Mouse (Mus musculus): ENCODE measurements around the gene Kcnj10. TPM values are rescaled to one million over a fixed set of nuclear protein-coding genes. Genes with fewer than 3 reads are reported as not detected.
A peak's percentile ranks its signal among the peaks of the same experiment; 100 is the strongest.

Gene Kcnj10
- polyA plus RNA-seq, 1 experiment from 2014 or later: 0.77 TPM

DNA sequence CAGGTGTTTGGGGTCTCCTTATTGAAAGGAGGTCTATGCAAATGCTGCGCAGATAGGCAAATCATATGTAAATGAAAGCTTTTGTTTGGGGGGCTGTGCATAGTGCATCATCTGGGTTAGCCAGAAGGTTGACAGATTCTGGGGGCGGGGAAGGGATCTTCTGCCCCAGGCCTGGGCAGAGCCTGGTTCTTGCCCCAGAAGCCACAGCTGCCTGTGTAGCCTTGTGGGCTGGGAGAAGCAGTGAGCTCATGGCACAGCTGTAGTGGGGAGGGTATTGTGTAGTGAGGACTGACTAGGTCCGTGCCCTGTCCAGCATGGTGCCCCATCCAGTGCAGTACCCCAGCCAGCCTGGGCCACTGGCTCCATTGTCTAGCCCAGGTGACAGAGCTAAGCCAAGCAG is 26.1 kb upstream of the Kcnj10 start:
- Histone ChIP-seq H3K4me3 (peak overlapping the region; percentile 20; the same call in 1 of the 2 replicates), H3K4me1 (replicated peaks) (peaks cover 90% of the 10 kb centered on the region), H3K9me3 (no peaks in the 10 kb centered on the region), H3K27ac (peak overlapping the region; percentile 92), H3K27me3 (ENCODE audit: insufficient read depth, poor library complexity, severe bottlenecking) (peaks cover 37% of the 10 kb centered on the region), H3K36me3 (peaks cover 40% of the 10 kb centered on the region)
- no peak for DNase-seq (ENCODE audit: low spot score)
- WGBS: 62% methylated on average over 3 of the region's 3 CpGs

- no peak for DNase-seq (ENCODE audit: low spot score)
- peaks cover 54% of the 10 kb centered on the region for H3K36me3 ChIP-seq
- H3K27me3 ChIP-seq (ENCODE audit: insufficient read depth, poor library complexity, severe bottlenecking): peaks cover 36% of the 10 kb centered on the region
- H3K4me1 ChIP-seq (replicated peaks): peaks cover 90% of the 10 kb centered on the region
- no peaks in the 10 kb centered on the region for H3K9me3 ChIP-seq
- 52% methylated on average over 18 of the region's 18 CpGs for WGBS
- peak overlapping the region; percentile 78 for H3K27ac ChIP-seq
- peak overlapping the region; percentile 9; the same call in 1 of the 2 replicates for H3K4me3 ChIP-seq
Observed at GRCm38 (mm10) chr1:172317431-172317830, 23.6 kb upstream of the Kcnj10 start.

GRCm38 (mm10) chr1:172317946-172318345 is 23.1 kb upstream of the Kcnj10 start:
- Histone ChIP-seq H3K4me3 (no peak overlapping the region), H3K27ac (peak overlapping the region; percentile 78), H3K27me3 (ENCODE audit: insufficient read depth, poor library complexity, severe bottlenecking) (peaks cover 39% of the 10 kb centered on the region), H3K4me1 (replicated peaks) (peaks cover 90% of the 10 kb centered on the region), H3K9me3 (no peaks in the 10 kb centered on the region), H3K36me3 (peaks cover 54% of the 10 kb centered on the region)
- 50% methylated on average over 15 of the region's 15 CpGs for WGBS
- DNase-seq (ENCODE audit: low spot score): no peak

DNA sequence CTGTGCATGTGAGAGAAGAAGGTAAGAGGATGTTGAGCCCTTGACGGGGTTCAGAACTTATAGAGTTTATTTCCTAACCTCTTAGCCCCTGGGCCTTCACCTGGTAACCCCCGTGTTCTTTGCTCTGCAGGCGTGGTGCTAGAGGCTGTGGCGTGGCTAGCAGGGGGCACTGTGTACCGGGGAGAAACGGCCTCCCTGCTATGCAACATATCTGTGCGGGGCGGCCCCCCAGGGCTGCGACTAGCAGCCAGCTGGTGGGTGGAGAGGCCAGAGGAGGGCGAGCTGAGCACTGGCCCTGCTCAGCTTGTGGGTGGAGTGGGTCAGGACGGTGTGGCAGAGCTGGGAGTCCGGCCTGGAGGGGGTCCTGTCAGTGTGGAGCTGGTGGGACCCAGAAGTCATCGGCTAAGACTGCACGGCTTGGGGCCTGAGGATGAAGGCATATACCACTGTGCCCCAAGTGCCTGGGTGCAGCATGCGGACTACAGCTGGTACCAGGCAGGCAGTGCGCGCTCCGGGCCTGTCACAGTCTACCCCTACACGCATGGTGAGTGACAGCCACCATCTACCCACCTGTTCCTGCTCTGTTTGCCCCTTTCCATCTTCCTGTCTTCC is 22.5 kb upstream of the Kcnj10 start:
- WGBS: 79% methylated on average over 19 of the region's 19 CpGs
- peaks cover 54% of the 10 kb centered on the region for H3K36me3 ChIP-seq
- DNase-seq (ENCODE audit: low spot score): no peak

DNA sequence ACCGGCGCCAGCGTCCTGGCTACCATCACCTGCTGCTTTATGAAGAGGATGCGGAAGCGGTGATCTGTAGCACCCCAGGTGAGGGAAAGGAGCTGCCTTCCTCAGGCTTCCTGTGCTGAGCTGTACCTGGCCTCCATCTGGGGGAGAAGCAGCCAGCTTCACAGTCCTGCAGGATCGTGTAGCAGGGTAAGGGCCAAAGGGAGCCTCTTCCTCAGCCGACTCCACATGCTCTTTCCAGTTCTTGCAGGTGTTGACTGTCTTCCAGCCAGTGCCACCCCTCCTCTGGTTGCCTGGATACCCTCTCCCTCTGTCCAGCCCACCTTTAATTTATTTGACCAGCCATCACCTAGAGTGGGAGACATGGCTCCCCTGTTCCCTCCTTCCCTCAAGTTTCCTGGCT is 21.7 kb upstream of the Kcnj10 start:
- WGBS: 89% methylated on average over 7 of the region's 7 CpGs
- DNase-seq (ENCODE audit: low spot score): no peak
- H3K4me1 ChIP-seq (replicated peaks): peaks cover 86% of the 10 kb centered on the region
- H3K27ac ChIP-seq: peak overlapping the region; percentile 78
- H3K4me3 ChIP-seq: no peak overlapping the region
- H3K9me3 ChIP-seq: no peaks in the 10 kb centered on the region
- peaks cover 54% of the 10 kb centered on the region for H3K36me3 ChIP-seq
- peaks cover 38% of the 10 kb centered on the region for H3K27me3 ChIP-seq (ENCODE audit: insufficient read depth, poor library complexity, severe bottlenecking)

More for the DNA sequence above, 22.5 kb upstream of the Kcnj10 start:
- Histone ChIP-seq H3K27me3 (ENCODE audit: insufficient read depth, poor library complexity, severe bottlenecking) (peaks cover 38% of the 10 kb centered on the region), H3K9me3 (no peaks in the 10 kb centered on the region), H3K4me3 (no peak overlapping the region), H3K4me1 (replicated peaks) (peaks cover 90% of the 10 kb centered on the region), H3K27ac (peak overlapping the region; percentile 78)

DNA sequence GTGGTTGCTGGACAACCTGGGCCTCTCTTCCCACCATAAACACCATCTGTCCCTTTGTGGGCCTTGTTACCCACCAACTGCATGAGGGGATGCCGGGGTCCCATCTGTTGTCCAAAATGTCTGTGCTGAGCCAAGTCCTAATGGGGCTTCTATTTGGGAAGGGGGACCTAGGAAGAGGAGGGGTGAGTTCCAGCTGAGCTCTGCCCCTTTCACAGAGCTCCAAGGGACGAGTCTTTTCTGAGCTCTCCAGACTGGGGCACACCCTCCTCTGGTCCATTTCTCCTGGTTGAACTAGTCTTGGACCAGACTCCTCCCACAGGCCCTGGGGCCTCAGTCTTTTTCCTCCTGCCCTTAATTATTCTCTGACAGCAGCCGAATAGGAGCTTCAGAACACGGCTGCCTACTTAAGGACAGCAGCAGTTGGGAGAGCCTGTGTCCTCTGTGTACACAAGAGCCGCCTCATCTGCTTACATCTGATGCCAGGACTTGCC is 21.0 kb upstream of the Kcnj10 start:
- WGBS: 35% methylated on average over 5 of the region's 5 CpGs
- Histone ChIP-seq H3K27me3 (ENCODE audit: insufficient read depth, poor library complexity, severe bottlenecking) (peaks cover 44% of the 10 kb centered on the region), H3K27ac (peak overlapping the region; percentile 78), H3K36me3 (peaks cover 54% of the 10 kb centered on the region), H3K4me3 (no peak overlapping the region), H3K9me3 (no peaks in the 10 kb centered on the region), H3K4me1 (replicated peaks) (peaks cover 85% of the 10 kb centered on the region)
- no peak for DNase-seq (ENCODE audit: low spot score)

GRCm38 (mm10) chr1:172322725-172323124 is 18.3 kb upstream of the Kcnj10 start:
- no peak for DNase-seq (ENCODE audit: low spot score)
- WGBS: 57% methylated on average over 13 of the region's 13 CpGs
- Histone ChIP-seq H3K27ac (peak overlapping the region; percentile 46), H3K36me3 (peaks cover 36% of the 10 kb centered on the region), H3K4me3 (no peak overlapping the region), H3K27me3 (ENCODE audit: insufficient read depth, poor library complexity, severe bottlenecking) (peaks cover 64% of the 10 kb centered on the region), H3K9me3 (no peaks in the 10 kb centered on the region), H3K4me1 (replicated peaks) (peaks cover 77% of the 10 kb centered on the region)

DNA sequence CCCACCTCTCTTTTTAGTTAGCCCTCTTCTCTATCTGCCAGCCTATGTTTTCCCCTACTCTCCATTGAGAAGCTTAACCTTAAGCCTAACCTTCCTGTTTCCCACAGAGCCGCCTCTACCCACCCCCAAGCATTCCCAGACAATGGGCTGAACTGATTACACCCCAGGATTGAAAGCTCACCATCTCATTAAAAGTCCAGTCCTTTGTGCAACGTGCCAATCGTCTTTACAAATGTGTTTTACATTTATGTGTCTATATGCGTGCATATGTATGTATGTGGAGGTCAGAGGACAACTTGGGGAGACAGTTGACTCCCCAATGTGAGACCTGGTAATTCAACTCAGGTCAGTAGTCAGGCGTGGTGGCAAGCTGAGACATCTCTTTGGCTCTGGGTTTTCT is 17.7 kb upstream of the Kcnj10 start:
- Histone ChIP-seq H3K9me3 (no peaks in the 10 kb centered on the region), H3K36me3 (peaks cover 30% of the 10 kb centered on the region), H3K27ac (peak overlapping the region; percentile 46; the same call in 1 of the 2 replicates), H3K27me3 (ENCODE audit: insufficient read depth, poor library complexity, severe bottlenecking) (peaks cover 65% of the 10 kb centered on the region), H3K4me3 (no peak overlapping the region), H3K4me1 (replicated peaks) (peaks cover 76% of the 10 kb centered on the region)
- WGBS: 18% methylated on average over 5 of the region's 5 CpGs
- no peak for DNase-seq (ENCODE audit: low spot score)

DNA sequence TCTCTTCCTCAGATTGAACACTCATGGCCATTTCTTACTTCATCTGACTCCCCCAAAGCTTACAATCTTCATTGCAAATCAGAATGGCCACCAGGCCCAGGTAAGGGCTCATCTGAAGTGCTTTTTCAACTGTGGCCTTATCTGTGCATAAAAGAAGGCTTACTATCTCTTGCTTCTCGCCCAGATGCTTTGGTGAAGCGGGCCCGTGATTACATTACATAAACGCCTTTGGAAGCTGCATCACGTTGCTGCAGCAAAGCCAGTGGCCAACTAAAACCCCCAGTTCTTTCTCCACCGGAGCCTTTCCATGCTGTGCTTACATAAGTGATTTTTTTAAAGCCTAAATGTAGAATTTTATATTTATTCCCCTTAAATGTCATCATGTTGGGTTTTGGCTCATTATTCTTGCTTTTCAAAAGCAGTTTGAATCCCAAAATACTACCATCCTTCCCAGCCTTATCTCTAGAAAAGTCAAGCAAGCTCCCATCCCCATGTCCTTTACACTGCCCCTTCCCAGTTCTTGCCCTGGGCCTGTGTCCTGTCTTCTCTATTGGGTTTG is 17.1 kb upstream of the Kcnj10 start:
- DNase-seq (ENCODE audit: low spot score): no peak
- Histone ChIP-seq H3K27ac (peak overlapping the region; percentile 57), H3K36me3 (peaks cover 25% of the 10 kb centered on the region), H3K9me3 (no peaks in the 10 kb centered on the region), H3K4me3 (no peak overlapping the region), H3K27me3 (ENCODE audit: insufficient read depth, poor library complexity, severe bottlenecking) (peaks cover 66% of the 10 kb centered on the region), H3K4me1 (replicated peaks) (peaks cover 75% of the 10 kb centered on the region)
- 63% methylated on average over 6 of the region's 6 CpGs for WGBS

DNA sequence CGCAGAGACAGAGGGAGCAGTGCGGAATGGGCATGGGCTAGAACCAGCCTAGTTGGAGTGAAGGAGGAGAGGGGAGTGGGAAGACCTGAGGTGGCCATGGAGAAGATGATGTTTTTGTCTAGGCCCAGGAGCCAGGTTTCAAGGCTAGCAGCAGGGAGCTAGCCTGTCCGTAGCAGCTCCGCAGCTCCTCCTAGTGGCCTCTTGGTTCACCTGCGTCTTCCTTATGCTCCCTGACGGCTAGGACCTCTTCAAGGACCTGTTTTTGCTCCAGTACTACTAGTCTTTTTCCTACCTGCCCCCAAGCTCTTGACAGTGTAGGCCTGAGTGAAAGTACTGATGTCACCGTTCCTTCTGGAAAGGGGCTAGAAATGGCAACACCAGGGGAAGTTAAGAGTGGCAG is 16.3 kb upstream of the Kcnj10 start:
- peaks cover 75% of the 10 kb centered on the region for H3K4me1 ChIP-seq (replicated peaks)
- peaks cover 74% of the 10 kb centered on the region for H3K27me3 ChIP-seq (ENCODE audit: insufficient read depth, poor library complexity, severe bottlenecking)
- H3K36me3 ChIP-seq: peaks cover 16% of the 10 kb centered on the region
- H3K9me3 ChIP-seq: no peaks in the 10 kb centered on the region
- H3K27ac ChIP-seq: peak overlapping the region; percentile 57
- peak; percentile 80 for DNase-seq (ENCODE audit: low spot score)
- no peak overlapping the region for H3K4me3 ChIP-seq
- WGBS: 11% methylated on average over 7 of the region's 7 CpGs

- Histone ChIP-seq H3K36me3 (peaks cover 4% of the 10 kb centered on the region; the same call in 1 of the 2 replicates), H3K9me3 (no peaks in the 10 kb centered on the region), H3K27me3 (ENCODE audit: insufficient read depth, poor library complexity, severe bottlenecking) (peaks cover 86% of the 10 kb centered on the region), H3K27ac (peak overlapping the region; percentile 70), H3K4me3 (peak overlapping the region; percentile 56), H3K4me1 (replicated peaks) (peaks cover 63% of the 10 kb centered on the region)
- DNase-seq (ENCODE audit: low spot score): peak; percentile 75
- WGBS: 22% methylated on average over 94 of the region's 94 CpGs
Observed at GRCm38 (mm10) chr1:172325680-172326535, 15.1 kb upstream of the Kcnj10 start.

GRCm38 (mm10) chr1:172326684-172327083 is 14.3 kb upstream of the Kcnj10 start:
- Histone ChIP-seq H3K9me3 (no peaks in the 10 kb centered on the region), H3K4me3 (peak overlapping the region; percentile 56), H3K27ac (no peak overlapping the region), H3K4me1 (replicated peaks) (peaks cover 59% of the 10 kb centered on the region), H3K36me3 (no peaks in the 10 kb centered on the region), H3K27me3 (ENCODE audit: insufficient read depth, poor library complexity, severe bottlenecking) (peaks cover 91% of the 10 kb centered on the region)
- WGBS: 52% methylated on average over 11 of the region's 11 CpGs
- DNase-seq (ENCODE audit: low spot score): no peak

Measured in hindbrain, embryonic 10.5 days (tissue).